Mouse (Mus musculus) bone marrow macrophage, adult 2 months (primary cell): ENCODE results near the gene Cmtm7.

Experiments
- CTCF ChIP-seq: IDR thresholded peaks from 2 replicates; pipeline ENCODE4 v1.5.1; 2012; ENCODE audit warnings: low read depth, mild to moderate bottlenecking, low read length, moderate library complexity
- POLR2A ChIP-seq: IDR thresholded peaks from 2 replicates; pipeline ENCODE4 v1.6.1; 2012; ENCODE audit warnings: mild to moderate bottlenecking, low read depth, low read length, borderline replicate concordance

GRCm38 (mm10) chr9:114807261-114807660 lies 25.6 kb upstream of the Cmtm7 start:
- TF ChIP-seq CTCF (no peak), POLR2A (no peak)
